Mouse (Mus musculus) spleen, postnatal 10 days (tissue): Measurements from ENCODE around the gene Zfp365.

Experiments
- DNase-seq, 2 experiments: peaks; one replicate each; pipeline ENCODE4 v3.0.0; 2021 to 2022; ENCODE audit warnings: low spot score in 2 of 2

Gene Zfp365

DNA sequence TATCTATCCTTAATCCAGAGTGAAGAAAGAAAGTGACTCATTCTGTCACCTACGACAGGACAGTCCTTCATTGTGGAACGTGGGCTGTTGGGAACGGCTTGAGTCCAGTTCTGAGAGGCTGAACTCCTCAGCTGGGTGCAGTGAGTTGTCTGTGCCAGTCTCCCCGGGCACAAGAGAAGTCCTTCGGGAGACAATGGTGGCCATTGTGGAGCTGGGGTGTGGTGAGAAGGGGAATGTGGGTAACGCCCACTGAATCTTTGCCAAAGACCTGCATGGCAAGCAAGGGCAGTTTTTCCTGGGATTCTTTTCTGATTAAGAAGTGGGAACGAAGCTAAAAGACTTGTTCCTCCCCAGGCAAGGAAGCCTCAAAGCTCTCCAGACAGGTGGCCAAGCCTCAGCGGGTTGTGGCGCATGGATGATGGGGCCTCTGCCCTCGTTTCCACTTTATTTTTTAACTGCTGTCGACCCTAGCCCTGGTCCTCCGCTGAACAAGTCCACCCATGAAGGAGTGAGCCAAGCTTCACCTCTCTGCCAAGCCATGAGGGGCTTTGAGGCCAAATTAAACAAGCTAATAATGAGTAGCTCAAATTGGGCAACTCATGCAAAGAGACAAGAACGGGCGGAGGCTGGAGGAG lies 66.3 kb downstream of the Zfp365 start:
- no peak for DNase-seq

DNA sequence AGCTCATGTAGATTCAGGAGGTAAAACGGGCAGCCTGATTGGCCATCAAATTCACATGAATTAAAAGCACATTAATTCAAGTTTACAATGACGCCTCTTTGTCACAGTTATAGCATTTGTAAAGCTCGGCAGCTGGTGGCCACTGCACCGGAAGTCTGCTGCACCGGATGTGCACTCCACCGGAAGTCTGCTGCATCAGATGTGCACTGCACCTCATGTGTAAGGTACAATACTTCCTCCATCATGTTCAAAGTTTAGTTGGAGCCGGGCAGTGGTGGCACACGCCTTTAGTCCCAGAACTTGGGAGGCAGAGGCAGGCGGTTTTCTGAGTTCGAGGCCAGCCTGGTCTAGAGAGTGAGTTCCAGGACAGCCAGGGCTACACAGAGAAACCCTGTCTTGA lies 70.9 kb downstream of the Zfp365 start:
- DNase-seq, result no peak

DNA sequence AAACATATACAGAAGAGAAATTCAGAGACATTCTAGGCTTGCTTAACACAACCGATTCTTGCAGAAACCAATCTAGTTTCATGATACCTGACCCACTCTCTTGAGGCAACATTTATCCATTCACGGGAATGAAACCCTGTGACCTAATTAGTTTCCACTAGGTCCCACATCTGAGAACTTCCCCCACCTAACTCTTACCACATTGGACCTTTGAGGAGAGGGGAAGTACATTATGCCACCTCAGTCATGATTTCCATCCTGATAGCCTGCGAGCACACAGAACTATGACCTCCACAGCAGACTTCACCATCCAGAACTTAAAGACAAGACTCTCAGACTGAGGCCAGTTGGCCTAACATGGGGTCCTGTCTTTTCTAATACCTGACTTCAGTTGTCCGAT lies 71.7 kb downstream of the Zfp365 start:
- no peak for DNase-seq

DNA sequence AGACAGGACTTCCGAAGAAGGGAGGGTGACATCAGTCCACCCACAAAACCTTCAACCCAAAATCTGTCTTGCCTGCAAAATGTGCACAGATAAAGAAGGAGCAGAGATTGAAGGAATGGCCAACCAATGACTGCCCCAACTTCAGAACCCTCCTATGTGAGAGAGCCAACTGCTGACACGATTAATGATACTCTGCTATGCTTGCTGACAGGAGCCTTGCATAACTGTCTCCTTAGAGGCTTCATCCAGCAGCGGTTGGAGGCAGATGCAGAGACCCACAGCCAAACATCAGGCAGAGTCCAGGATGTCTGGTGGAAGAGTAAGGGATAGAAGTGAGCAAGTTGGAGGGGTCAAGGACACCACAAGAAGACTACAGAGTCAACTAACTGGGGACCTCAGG lies 73.3 kb downstream of the Zfp365 start:
- DNase-seq, result no peak

DNA sequence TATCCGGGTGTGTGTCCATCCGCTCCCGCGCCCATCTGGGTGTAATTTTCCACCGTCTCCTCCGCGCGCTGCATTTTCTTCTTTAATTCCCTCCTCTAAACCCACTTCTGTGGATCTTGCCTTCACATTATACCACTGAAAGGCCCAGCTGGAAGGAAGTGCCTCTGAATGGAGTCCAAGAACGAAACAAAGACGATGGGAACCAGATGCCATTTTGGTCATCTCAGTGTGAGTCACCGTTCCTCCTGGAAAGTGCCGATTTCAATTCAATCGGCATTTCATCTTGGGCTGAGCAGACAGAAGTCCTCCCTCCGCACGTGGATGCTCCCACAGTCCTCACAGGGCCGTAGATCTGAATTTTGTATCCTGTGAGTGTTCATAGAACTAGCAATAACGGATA lies 76.0 kb downstream of the Zfp365 start:
- DNase-seq, result no peak
